Mouse (Mus musculus) c-Kit-positive CD71-negative TER-119-negative erythroid progenitor cells, embryonic 14.5 days (primary cell): ENCODE data around the gene Nkain2.

Source experiments
- DNase-seq: peaks from one replicate; pipeline ENCODE4 v3.0.0-alpha.2; 2013; ENCODE audit warnings: low read depth

Nkain2 gene

GRCm38 (mm10) chr10:32576559-32577275 is 313.5 kb downstream of the Nkain2 start:
- no peak for DNase-seq

DNA sequence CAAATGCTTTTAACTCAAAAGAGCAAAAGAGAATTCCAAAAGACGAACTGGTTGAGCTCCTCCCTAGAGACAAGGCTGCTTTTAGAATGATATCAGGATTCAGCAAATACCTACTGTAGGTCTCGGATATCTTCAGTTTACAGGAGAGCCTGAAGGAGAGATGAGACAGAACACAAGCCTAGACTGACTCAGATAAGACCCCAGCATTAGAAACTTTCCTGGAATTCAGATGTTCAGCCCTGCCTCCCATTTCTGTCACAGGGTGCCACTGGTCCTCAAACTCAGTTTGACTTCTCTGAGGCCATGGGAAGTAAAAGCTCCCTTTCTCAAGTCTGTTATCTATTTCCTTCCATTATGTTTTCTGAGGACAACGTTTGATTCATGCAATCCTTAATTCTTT is 332.6 kb downstream of the Nkain2 start:
- DNase-seq = no peak

GRCm38 (mm10) chr10:32536057-32536456 is 354.2 kb downstream of the Nkain2 start:
- no peak for DNase-seq

GRCm38 (mm10) chr10:32510821-32511220 is 379.4 kb downstream of the Nkain2 start:
- DNase-seq = no peak

DNA sequence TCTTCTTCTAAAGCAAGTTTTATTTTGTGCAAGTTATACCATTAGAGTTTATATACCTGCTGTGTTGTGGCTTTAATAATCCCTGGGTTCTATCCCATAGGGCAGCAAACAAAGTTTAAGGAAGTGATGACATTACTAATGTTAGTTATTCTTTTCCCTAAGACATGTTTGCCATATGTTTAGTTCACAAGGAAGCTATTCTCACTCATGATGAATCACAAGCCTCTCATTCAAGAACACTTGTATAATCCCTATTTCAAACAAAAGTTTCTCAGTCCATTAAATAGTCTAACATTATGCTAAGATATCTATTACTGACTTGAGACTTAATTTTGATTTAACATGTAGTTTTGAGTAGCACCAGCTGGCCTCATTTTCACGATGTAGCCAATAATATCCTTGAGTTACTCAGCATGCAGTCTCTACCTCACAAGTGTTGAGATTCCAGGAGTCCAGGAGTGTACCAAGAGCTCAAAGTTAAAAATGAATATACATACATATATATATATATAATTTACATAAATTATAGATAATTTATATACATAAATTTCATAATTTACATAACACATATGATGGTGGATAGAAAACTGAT is 395.6 kb downstream of the Nkain2 start:
- DNase-seq = no peak

DNA sequence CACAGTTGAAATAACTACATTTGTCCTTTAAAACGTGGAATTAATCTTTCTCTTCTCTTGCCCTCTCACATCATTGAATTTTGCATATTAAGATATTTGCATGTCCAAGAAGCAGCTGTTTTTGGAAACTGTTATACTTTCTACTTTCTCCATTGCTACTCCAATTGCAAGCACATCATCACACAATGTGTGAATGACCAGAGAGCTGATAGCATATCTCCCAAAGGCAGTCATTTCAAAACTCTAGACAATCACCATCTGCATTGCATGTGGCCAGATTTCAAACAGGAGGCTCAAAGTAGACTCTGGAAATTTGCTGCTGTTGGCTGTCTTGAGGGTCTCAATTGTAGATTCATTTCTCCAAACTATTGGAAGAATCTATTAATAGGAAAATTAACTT is 396.7 kb downstream of the Nkain2 start:
- DNase-seq = no peak

DNA sequence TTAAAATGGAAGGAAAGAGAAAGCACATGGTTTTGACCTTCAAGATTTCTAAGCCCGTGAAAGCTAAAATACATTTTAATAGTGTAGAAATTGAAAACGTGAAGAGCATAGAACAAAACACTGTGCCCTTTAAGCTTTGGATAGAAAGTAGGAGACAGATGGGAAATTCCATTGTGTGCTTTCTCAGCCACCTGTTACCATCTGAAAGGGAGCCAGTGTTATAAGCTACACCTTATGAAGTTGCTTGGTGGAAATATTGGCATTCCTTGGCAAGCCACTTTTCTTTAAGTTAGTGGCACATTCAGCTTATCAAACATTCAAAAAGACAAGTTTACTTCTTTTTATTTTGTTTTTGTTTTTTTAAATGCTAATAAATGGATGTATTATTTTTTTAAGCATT is 427.5 kb downstream of the Nkain2 start:
- no peak for DNase-seq

- no peak for DNase-seq
Measured at GRCm38 (mm10) chr10:32439932-32440519, 450.2 kb downstream of the Nkain2 start.

- DNase-seq = no peak
Measured at GRCm38 (mm10) chr10:32414228-32414627, 476.0 kb downstream of the Nkain2 start.

DNA sequence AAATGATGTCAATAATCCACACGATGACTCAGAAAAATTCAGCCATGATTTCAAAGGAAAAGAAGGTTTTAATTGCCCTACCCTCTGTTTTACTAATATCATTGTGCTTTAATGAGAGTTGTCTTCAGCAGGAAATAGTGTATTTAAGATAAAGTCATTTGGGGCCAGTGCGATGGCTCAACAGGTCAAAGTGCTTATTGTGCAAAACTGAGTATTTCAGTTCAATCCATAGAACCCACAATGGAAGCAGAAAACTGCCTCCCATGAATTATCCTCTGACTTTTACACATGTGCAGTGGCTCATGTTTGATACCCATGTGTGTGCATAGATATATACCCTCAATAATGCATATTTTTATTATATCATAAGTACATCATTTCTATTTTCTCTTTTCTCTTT is 478.9 kb downstream of the Nkain2 start:
- DNase-seq = no peak

- no peak for DNase-seq
Measured at GRCm38 (mm10) chr10:32400961-32401360, 489.3 kb downstream of the Nkain2 start.

GRCm38 (mm10) chr10:32393859-32394521 is 496.3 kb downstream of the Nkain2 start:
- DNase-seq = no peak

DNA sequence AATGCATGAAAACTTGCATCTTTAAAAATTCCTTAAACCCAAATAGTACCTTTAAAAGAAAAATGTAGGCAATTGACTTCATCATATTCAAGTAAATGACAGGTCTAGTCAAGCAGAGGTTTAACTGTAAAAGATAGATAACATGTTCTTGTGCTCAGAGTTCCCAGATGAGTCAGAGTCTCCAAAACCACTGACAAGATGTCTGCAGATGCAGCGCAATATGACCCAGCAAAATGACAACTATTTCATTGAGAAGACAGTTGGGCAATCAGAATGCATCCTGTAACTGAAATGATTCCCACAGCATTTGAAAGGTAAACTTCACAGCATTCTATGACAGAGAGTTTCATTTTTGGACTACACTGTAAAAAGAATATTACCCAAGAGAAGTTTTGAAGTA is 496.9 kb downstream of the Nkain2 start:
- DNase-seq = no peak

DNA sequence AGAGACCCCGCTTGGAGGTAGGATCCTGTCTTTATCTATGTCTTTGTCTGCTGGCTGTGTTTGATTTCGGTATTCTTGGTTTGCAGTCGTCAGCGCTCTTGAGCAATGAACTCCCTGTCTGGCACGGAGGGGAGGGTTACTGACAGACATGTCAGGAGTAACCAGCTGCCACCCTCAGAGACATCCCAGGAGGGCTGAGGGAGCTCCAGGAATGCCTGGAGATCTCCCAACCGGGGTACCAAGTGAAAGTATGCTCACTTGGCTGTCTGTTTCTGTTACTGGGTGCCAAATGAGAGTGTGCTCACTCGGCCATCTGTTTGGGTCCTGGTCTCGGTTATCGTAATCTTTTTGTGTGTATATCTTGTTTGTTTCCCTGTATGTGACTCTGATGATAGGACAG is 577.5 kb downstream of the Nkain2 start:
- no peak for DNase-seq

- no peak for DNase-seq
Measured at GRCm38 (mm10) chr10:32301024-32301597, 589.2 kb downstream of the Nkain2 start.

DNA sequence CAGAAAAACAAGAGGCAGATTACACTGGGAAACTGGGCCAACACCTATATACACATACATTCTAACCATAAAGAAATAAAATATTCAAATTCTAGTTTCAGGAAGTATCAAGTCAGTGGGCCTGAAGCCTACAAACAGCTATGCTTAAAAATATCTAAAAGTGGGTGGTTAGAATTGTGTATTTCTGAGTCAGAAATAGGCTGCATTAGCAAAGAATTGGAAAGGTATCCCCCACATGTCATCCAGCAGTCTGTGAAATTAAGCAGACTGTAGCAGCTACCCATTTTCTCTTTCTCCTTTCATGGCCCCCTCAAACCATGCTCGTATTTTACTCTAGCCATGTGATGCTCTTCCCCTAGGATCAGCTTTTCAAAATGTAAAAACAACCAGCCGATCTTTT is 599.8 kb downstream of the Nkain2 start:
- no peak for DNase-seq

- DNase-seq = no peak
Measured at GRCm38 (mm10) chr10:32283690-32284089, 606.6 kb downstream of the Nkain2 start.

DNA sequence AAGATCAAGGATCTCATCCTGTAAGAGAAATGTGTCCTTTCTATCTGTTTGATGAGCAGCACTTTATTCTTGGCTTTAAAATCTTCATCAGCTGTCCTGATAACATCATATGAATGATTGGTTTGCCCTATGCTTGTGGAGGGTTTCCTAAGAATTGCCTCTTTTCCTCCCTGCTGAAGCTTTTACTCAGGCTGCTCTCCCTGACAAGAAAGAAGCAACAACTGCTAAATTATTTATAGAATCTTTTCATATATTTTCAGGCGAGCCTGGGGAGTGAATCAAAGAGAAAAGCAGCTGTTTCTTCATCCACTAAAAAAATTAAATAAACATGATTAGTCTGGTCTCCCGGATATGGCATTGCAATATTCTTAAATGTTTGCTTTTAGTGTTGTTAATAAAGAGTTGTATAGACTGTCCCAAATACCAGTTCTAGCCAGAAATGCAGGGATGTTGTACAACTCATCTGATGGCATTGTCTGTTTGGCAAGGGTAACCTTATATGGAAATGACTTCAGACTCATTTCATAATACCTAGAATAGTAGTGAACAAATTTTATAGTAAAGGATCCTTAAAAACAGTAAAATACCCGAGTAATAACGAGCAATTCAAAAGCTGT is 646.9 kb downstream of the Nkain2 start:
- DNase-seq = no peak

GRCm38 (mm10) chr10:32241168-32241567 is 649.1 kb downstream of the Nkain2 start:
- no peak for DNase-seq

- DNase-seq = no peak
Measured at GRCm38 (mm10) chr10:32182951-32183350, 707.3 kb downstream of the Nkain2 start.

DNA sequence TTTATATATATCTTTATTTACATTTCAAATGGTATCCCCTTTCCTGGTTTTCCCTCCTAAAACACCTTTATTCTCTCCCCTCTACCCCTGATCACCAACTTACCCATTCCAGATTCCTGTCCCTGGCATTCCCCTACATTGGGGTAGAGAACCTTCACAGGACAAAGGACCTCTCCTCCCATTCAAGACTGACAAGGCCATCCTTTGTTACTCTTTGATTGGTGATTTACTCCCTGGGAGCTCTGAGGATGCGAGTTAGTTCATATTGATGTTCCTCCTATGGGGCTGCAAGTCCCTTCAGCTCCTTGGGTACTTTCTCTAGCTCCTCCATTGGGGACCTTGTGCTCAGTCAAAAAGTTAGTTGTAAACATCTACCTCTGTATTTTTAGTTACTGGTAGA is 798.9 kb downstream of the Nkain2 start:
- DNase-seq = no peak

GRCm38 (mm10) chr10:32060396-32060795 is 829.9 kb downstream of the Nkain2 start:
- DNase-seq = no peak
